Mouse (Mus musculus) cerebellum, adult 2 months (tissue): ENCODE measurements at regions not wholly inside any gene's neighbourhood (a gene's known extent, or its start where the extent isn't known, plus 50 kb on each side); places are given as distances from the start of the nearest gene placed in this dataset.

Experiments
- CTCF ChIP-seq: fragments of 200-500 bp; IDR thresholded peaks from 2 replicates; pipeline ENCODE4 v1.5.1; 2011; ENCODE audit warnings: low read depth, mild to moderate bottlenecking, control low read depth, low read length, moderate library complexity, borderline replicate concordance; ENCODE audit not compliant: insufficient read depth
- POLR2A ChIP-seq: fragments of 200-500 bp; IDR thresholded peaks from 2 replicates; pipeline ENCODE4 v1.6.1; 2011; ENCODE audit warnings: low read length, control low read depth, borderline replicate concordance; ENCODE audit not compliant: insufficient read depth

- TF ChIP-seq CTCF, result no peak
- TF ChIP-seq POLR2A, result no peak
Observed at GRCm38 (mm10) chr14:86335284-86335683, 805.8 kb downstream of the Diaph3 start.
